Mouse (Mus musculus) lung, postnatal 0 days (tissue): ENCODE data around the gene Prpsap2. TPM values are rescaled to one million over a fixed set of nuclear protein-coding genes. Genes with fewer than 3 reads are reported as not detected.
"Not testable (repeated sequence)": the region's sequence is repeated elsewhere in the genome, so short reads cannot be mapped to it uniquely, and the experiment has no call there.

Experiments used
- ATAC-seq: fragments of 200-750 bp; cut with Nextera tagmentation; 2 replicates; pipeline ENCODE4 v1.8.0; 2017; ENCODE audit warnings: moderate library complexity
- DNase-seq: peaks from one replicate; pipeline ENCODE4 v3.0.0-alpha.2; 2016; ENCODE audit warnings: low spot score
- H3K27ac ChIP-seq: fragments of 300-500 bp; sonication (generic); 2 replicates; pipeline ENCODE4 v1.5.1; 2014; ENCODE audit warnings: antibody characterized with exemption, mild to moderate bottlenecking, low read length, mixed read lengths
- H3K27me3 ChIP-seq: fragments of 300-500 bp; sonication (generic); replicated peaks from 2 replicates; pipeline ENCODE4 v1.6.1; 2014; ENCODE audit warnings: low read length, mixed read lengths; ENCODE audit not compliant: insufficient read depth
- H3K36me3 ChIP-seq: fragments of 300-500 bp; sonication (generic); 2 replicates; pipeline ENCODE4 v1.6.1; 2014; ENCODE audit warnings: low read length, mixed read lengths; ENCODE audit not compliant: insufficient read depth
- H3K4me1 ChIP-seq: fragments of 300-500 bp; sonication (generic); 2 replicates; pipeline ENCODE4 v1.6.1; 2014; ENCODE audit warnings: antibody characterized with exemption, low read depth, low read length, mixed read lengths; ENCODE audit not compliant: insufficient read depth
- H3K4me2 ChIP-seq: fragments of 300-500 bp; sonication (generic); replicated peaks from 2 replicates; pipeline ENCODE4 v1.6.1; 2014; ENCODE audit warnings: low read depth, mild to moderate bottlenecking, low read length, moderate library complexity, mixed read lengths
- H3K4me3 ChIP-seq: fragments of 300-500 bp; sonication (generic); 2 replicates; pipeline ENCODE4 v1.5.1; 2014; ENCODE audit warnings: low read depth, low read length
- H3K9ac ChIP-seq: fragments of 300-500 bp; sonication (generic); replicated peaks from 2 replicates; pipeline ENCODE4 v1.6.1; 2014; ENCODE audit warnings: low read depth, mild to moderate bottlenecking
- H3K9me3 ChIP-seq: fragments of 300-500 bp; sonication (generic); 2 replicates; pipeline ENCODE4 v1.6.1; 2016; ENCODE audit warnings: low read length, mixed read lengths
- CTCF ChIP-seq: IDR thresholded peaks from 2 replicates; pipeline ENCODE4 v1.5.1; 2016; ENCODE audit warnings: antibody characterized with exemption, mild to moderate bottlenecking
- EP300 ChIP-seq: IDR thresholded peaks from 2 replicates; pipeline ENCODE4 v1.6.1; 2016; ENCODE audit warnings: antibody characterized with exemption, mild to moderate bottlenecking, control low read depth
- WGBS: fragments of 180-500 bp; shearing (Covaris S2); extraction: QIAGEN DNeasy Blood & Tissue Kit; methylation state at CpG from one replicate; pipeline ENCODE4 v1.1.7; 2014; 5-methylcytosine and 5-hydroxymethylcytosine counted together
- polyA plus RNA-seq: library from polyadenylated mRNA; unstranded; fragments of >200 nt; fragmentation: Nextera tagmentation; extraction: Ambion mirVana; gene quantifications from 2 replicates; pipeline ENCODE4 v1.2.1, GENCODE M21; 2015

The Prpsap2 gene
- 16.0 and 16.4 TPM in 2 replicates for polyA plus RNA-seq

GRCm38 (mm10) chr11:61761584-61762407 lies at the start of gene Prpsap2:
TSS of gene Prpsap2 (minus strand) at chr11:61762088.
- Histone ChIP-seq H3K9ac (peak within 1 kb of the TSS; percentile 78), H3K36me3 (no peaks in the 10 kb centered on the region), H3K4me1 (peaks cover 8% of the 10 kb centered on the region; the same call in 1 of the 2 replicates), H3K4me2 (peak within 1 kb of the TSS; percentile 51), H3K9me3 (no peaks in the 10 kb centered on the region), H3K4me3 (peak within 1 kb of the TSS; percentile 59), H3K27ac (peak within 1 kb of the TSS; percentile 89), H3K27me3 (no peaks in the 10 kb centered on the region)
- DNase-seq, result peak; percentile 99
- ATAC-seq, result peak; percentile 98
- under 1% methylated on average over 51 of the region's 51 CpGs for WGBS
- TF ChIP-seq CTCF (no peak), EP300 (no peak)

- ATAC-seq, result no peak
Measured at GRCm38 (mm10) chr11:61809793-61810192, 47.9 kb upstream of the Prpsap2 start.

DNA sequence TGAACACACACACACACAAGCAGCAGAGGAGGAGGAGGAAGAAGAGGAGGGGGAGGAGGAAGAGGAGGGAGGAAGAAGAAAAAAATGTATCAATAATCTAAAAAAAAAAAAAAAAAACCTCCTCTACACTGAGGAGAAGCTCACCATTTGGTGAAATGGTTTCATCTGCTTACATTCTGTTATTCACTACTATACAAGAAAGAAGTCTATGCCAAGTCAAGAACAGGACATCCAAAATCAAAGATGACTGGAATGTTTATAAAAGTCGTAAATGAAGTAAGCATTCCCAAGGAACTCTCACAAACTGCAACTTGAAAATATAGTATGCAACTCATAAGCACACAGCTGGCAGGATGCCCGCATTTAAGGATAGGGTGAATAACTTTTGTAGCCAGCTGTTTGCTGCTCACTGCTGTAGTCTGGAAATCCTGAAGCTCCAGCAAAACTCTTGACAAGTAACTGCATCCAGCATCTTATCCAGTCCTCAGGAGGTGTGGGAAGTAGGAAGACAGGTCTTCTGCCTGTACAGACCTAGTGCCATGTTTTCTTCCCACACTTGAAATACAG lies 46.7 kb upstream of the Prpsap2 start:
- H3K4me2 ChIP-seq, result no peak overlapping the region
- TF ChIP-seq EP300, result no peak
- no peak for TF ChIP-seq CTCF
- no peak overlapping the region for H3K4me3 ChIP-seq
- 51% methylated on average over 2 of the region's 2 CpGs for WGBS
- H3K27me3 ChIP-seq, result no peaks in the 10 kb centered on the region
- peak; percentile 72 for DNase-seq
- 0 out of 2 replicates have a peak overlapping the region, but pooled peaks have one; percentile 8 for H3K9ac ChIP-seq
- no peaks in the 10 kb centered on the region for H3K9me3 ChIP-seq
- ATAC-seq, result peak; percentile 35
- no peaks in the 10 kb centered on the region for H3K4me1 ChIP-seq
- H3K36me3 ChIP-seq, result peaks cover 24% of the 10 kb centered on the region
- no peak overlapping the region for H3K27ac ChIP-seq

More at GRCm38 (mm10) chr11:61809793-61810192, 47.9 kb upstream of the Prpsap2 start:
- no peak for DNase-seq
- H3K36me3 ChIP-seq, result peaks cover 24% of the 10 kb centered on the region
- no peak overlapping the region for H3K4me2 ChIP-seq
- no peak overlapping the region for H3K27ac ChIP-seq
- H3K9me3 ChIP-seq, result no peaks in the 10 kb centered on the region
- TF ChIP-seq CTCF (no peak), EP300 (no peak)
- no peak overlapping the region for H3K4me3 ChIP-seq
- no peaks in the 10 kb centered on the region for H3K27me3 ChIP-seq
- WGBS, result 54% methylated on average over 4 of the region's 4 CpGs
- H3K4me1 ChIP-seq, result no peaks in the 10 kb centered on the region
- no peak overlapping the region for H3K9ac ChIP-seq

DNA sequence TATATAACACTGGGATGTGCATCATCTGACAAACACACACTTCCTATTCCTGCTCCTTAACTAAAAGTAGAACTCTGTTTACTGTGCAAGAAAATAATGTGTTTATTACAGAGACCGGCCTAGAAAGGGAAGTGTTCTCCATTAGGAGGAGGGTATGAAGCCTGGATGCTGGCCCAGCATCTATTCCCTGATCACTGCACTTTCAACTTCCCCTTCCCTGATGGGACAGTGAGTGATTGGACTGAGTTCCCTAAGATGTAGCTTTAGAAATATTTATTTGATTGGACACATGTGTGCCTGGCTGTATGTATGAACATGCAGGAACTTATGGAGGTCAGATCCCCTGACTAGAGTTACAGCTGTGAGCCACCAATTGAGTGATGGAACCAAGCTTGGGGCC lies 31.6 kb upstream of the Prpsap2 start:
- Histone ChIP-seq H3K4me3 (no peak overlapping the region), H3K36me3 (peaks cover 29% of the 10 kb centered on the region; the same call in 1 of the 2 replicates), H3K4me1 (no peaks in the 10 kb centered on the region), H3K4me2 (no peak overlapping the region), H3K27ac (no peak overlapping the region), H3K27me3 (no peaks in the 10 kb centered on the region), H3K9me3 (no peaks in the 10 kb centered on the region), H3K9ac (no peak overlapping the region)
- TF ChIP-seq CTCF, result no peak
- no peak for TF ChIP-seq EP300
- 55% methylated on average over 1 of the region's 1 CpGs for WGBS
- no peak for DNase-seq
- ATAC-seq, result no peak

GRCm38 (mm10) chr11:61788550-61788949 lies 26.7 kb upstream of the Prpsap2 start:
- Histone ChIP-seq H3K36me3 (peaks cover 26% of the 10 kb centered on the region), H3K27me3 (no peaks in the 10 kb centered on the region), H3K4me1 (no peaks in the 10 kb centered on the region), H3K27ac (no peak overlapping the region), H3K4me3 (no peak overlapping the region), H3K9ac (no peak overlapping the region), H3K9me3 (no peaks in the 10 kb centered on the region), H3K4me2 (no peak overlapping the region)
- no peak for ATAC-seq
- 100% methylated on average over 1 of the region's 1 CpGs for WGBS
- TF ChIP-seq EP300 (no peak), CTCF (no peak)
- no peak for DNase-seq

DNA sequence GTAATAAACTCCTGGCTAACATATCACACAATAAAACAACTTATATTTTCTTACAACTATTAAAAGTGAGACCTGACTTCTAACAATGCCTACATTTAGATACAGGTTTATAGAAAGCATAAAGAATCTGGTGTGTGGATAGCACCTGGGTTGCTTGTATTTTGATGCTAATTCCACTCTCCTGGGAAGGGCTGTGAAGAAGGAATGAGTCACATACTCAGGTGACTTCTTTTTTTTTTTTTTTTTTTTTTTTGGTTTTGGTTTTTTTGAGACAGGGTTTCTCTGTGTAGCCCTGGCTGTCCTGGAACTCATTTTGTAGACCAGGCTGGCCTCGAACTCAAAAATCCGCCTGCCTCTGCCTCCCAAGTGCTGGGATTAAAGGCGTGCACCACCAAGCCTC lies 20.6 kb upstream of the Prpsap2 start:
- H3K36me3 ChIP-seq, result peaks cover 21% of the 10 kb centered on the region
- ATAC-seq, H3K4me2 ChIP-seq, H3K9me3 ChIP-seq, H3K4me3 ChIP-seq, H3K9ac ChIP-seq, DNase-seq, H3K27me3 ChIP-seq, H3K4me1 ChIP-seq, H3K27ac ChIP-seq: not testable (repeated sequence)
- WGBS, result 97% methylated on average over 3 of the region's 3 CpGs
